Mouse (Mus musculus): ENCODE data around the gene Srrm1.
"Not testable (repeated sequence)": the region's sequence is repeated elsewhere in the genome, so short reads cannot be mapped to it uniquely, and the experiment has no call there.

DNA sequence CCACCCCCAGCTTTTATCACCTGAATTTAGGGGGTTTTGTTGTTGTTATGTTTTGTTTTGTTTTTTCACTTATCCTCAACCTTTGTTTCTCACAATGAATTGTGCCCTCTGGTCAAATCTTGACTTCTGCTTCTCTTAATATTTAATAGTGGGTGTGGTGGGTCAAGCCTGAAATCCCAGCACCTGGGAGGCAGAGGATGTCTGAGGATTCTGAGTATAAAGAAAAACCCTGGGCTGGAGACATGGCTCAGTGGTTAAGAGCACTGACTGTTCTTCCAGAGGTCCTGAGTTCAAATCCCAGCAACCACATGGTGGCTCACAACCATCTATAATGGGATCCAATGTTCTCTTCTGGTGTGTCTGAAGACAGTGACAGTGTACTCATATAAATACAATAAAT lies 1.6 kb upstream of the Srrm1 start:
- not testable (repeated sequence) for TF ChIP-seq EP300 (optimal IDR thresholded peaks at IDR 0.05); CTCF (IDR thresholded peaks at IDR 0.05; ENCODE audit: low read depth)

All from stomach, postnatal 0 days (tissue).